Mouse (Mus musculus) thymus, adult 2 months (tissue): ENCODE results near the gene Kcnh4. TPM values are rescaled to one million over a fixed set of nuclear protein-coding genes. Genes with fewer than 3 reads are reported as not detected.

ENCODE experiments used
- DNase-seq: peaks from one replicate; pipeline ENCODE4 v3.0.0; 2021
- H3K27ac ChIP-seq: fragments of 200-500 bp; 2 replicates; pipeline ENCODE4 v1.5.1; 2012; ENCODE audit warnings: low read length, control low read depth; ENCODE audit not compliant: control insufficient read depth, insufficient read depth
- H3K27me3 ChIP-seq: fragments of 200-500 bp; 2 replicates; pipeline ENCODE4 v1.6.1; 2012; ENCODE audit warnings: mild to moderate bottlenecking, low read length, moderate library complexity, mixed read lengths; ENCODE audit not compliant: control insufficient read depth, insufficient read depth
- H3K36me3 ChIP-seq: fragments of 200-500 bp; 2 replicates; pipeline ENCODE4 v1.6.1; 2012; ENCODE audit warnings: mild to moderate bottlenecking, low read length, moderate library complexity; ENCODE audit not compliant: control insufficient read depth, insufficient read depth
- H3K4me1 ChIP-seq: fragments of 200-500 bp; replicated peaks from 2 replicates; pipeline ENCODE4 v1.6.1; 2012; ENCODE audit warnings: low read length; ENCODE audit not compliant: control insufficient read depth, insufficient read depth
- H3K4me3 ChIP-seq: fragments of 200-500 bp; 2 replicates; pipeline ENCODE4 v1.5.1; 2012; ENCODE audit warnings: mild to moderate bottlenecking, low read length, control low read depth, moderate library complexity; ENCODE audit not compliant: control insufficient read depth, insufficient read depth
- CTCF ChIP-seq: fragments of 200-500 bp; IDR thresholded peaks from 2 replicates; pipeline ENCODE4 v1.5.1; 2012; ENCODE audit warnings: mild to moderate bottlenecking, control low read depth, low read length, moderate library complexity, borderline replicate concordance; ENCODE audit not compliant: control insufficient read depth, poor library complexity, insufficient read depth; ENCODE audit errors: extremely low read depth
- POLR2A ChIP-seq: fragments of 200-500 bp; IDR thresholded peaks from 2 replicates; pipeline ENCODE4 v1.6.1; 2012; ENCODE audit warnings: mild to moderate bottlenecking, low read length, control low read depth, moderate library complexity; ENCODE audit not compliant: control insufficient read depth, poor library complexity, insufficient read depth; ENCODE audit errors: extremely low read depth
- WGBS: fragments of 180-500 bp; shearing (Covaris S2); methylation state at CpG from one replicate; pipeline ENCODE4 v1.1.7; 2018; 5-methylcytosine and 5-hydroxymethylcytosine counted together
- polyA plus RNA-seq: library from polyadenylated mRNA; depleted of rRNA; stranded (reverse); fragments of >200 nt; gene quantifications from 2 replicates; pipeline ENCODE4 v1.2.3, GENCODE M21; 2012

Kcnh4 gene
- polyA plus RNA-seq, 1 experiment: 1.1 TPM

DNA sequence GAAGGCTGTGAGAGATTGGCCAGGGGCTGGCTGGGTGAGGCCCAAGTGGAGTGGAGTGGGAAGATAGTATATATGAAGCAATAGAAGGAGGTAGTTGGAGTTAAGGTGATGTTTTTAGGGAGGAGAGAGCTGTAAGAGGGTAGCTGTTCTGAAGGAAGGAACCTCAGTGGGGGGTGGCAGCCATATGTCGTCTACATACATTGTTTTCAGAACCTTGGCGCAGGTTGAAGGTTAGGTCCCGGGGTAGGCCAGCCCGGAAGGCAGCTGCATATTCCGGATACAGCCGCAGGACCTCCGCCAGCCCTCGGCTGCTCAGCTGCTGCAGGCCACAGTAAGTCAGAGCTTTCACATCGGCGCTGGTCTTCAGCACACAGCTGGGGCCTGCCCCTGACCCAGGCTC is 13.2 kb downstream of the Kcnh4 start:
- DNase-seq: no peak
- TF ChIP-seq CTCF (no peak), POLR2A (no peak)
- 94% methylated on average over 10 of the region's 10 CpGs for WGBS
- H3K36me3 ChIP-seq: no peaks in the 10 kb centered on the region
- H3K27ac ChIP-seq: no peak overlapping the region
- no peaks in the 10 kb centered on the region for H3K27me3 ChIP-seq
- H3K4me3 ChIP-seq: no peak overlapping the region
- H3K4me1 ChIP-seq: no peaks in the 10 kb centered on the region; the same call in 1 of the 2 replicates

DNA sequence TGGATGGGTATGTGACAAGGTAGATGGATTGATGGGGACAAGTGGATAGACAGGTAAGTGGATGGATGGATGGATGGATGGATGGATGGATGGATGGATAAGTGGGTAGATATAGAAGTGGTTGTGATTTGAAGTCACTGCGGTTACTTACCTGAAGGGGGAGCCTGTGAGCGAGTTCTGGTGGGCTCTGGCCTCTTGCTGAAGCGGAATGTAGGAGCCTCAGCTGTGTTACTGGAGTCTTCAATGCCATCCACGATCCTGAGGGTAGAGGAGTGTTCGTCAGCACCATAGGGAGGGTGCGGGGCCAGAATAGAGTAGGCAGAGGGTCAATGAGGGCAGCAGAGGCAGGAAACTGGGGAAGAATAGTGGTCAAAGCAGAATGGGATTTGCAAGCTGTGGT is 14.7 kb downstream of the Kcnh4 start:
- WGBS: 23% methylated on average over 6 of the region's 6 CpGs
- DNase-seq: peak; percentile 61

DNA sequence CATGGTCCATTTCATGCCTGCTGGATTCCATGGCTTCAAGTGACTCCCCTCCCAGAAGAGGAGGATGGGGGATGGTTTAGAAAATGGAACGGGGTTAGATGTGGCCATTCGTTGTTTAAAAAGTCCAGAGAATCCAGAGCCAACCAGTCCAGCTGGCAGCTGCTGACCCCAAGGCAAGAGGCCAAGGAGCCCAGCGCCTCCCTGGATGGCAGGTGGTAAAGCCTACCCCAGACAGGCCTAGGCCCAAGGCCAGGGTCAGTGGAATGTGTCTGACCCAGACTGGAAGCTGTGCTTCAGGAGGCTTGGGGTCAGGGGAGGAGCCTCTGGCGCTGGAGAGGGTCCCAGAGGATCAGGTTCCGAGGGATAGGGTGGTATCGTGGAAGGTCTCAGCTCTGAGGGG is 18.4 kb downstream of the Kcnh4 start:
- no peak for DNase-seq
- TF ChIP-seq POLR2A: no peak
- no peak for TF ChIP-seq CTCF
- Histone ChIP-seq H3K27me3 (no peaks in the 10 kb centered on the region), H3K4me3 (no peak overlapping the region), H3K36me3 (no peaks in the 10 kb centered on the region), H3K4me1 (peaks cover 8% of the 10 kb centered on the region), H3K27ac (no peak overlapping the region)
- whole genome bisulfite sequencing: 96% methylated on average over 6 of the region's 6 CpGs

More for the DNA sequence above, 14.7 kb downstream of the Kcnh4 start:
- no peak overlapping the region for H3K4me3 ChIP-seq
- H3K27me3 ChIP-seq: no peaks in the 10 kb centered on the region
- no peaks in the 10 kb centered on the region; the same call in 1 of the 2 replicates for H3K4me1 ChIP-seq
- H3K36me3 ChIP-seq: no peaks in the 10 kb centered on the region
- TF ChIP-seq CTCF (peak; percentile 41; the same call in 1 of the 2 replicates), POLR2A (no peak)
- no peak overlapping the region for H3K27ac ChIP-seq

DNA sequence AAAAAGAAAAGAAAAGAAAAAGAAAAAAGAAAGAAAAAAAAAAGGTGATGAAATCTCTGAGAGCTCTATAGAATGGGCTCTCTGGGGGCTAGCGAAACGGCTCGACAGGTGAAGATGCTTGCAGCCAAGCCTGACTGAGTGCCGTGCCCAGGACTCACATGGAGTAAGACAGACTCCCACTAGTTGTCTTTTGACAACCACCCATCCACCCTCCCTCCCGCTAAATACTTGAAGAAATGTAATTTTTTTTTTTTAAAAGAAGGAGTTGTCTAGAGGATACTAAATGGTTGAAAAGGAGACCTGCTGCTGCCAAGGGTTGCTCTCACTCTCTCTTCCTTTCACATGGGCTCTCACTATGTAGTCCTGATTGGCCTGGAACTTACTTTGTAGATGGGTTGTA is 21.0 kb downstream of the Kcnh4 start:
- peaks cover 18% of the 10 kb centered on the region for H3K4me1 ChIP-seq
- no peaks in the 10 kb centered on the region for H3K36me3 ChIP-seq
- no peak for DNase-seq
- no peak overlapping the region for H3K27ac ChIP-seq
- no peaks in the 10 kb centered on the region for H3K27me3 ChIP-seq
- TF ChIP-seq CTCF: no peak
- TF ChIP-seq POLR2A: no peak
- no peak overlapping the region for H3K4me3 ChIP-seq
- 26% methylated on average over 5 of the region's 5 CpGs for WGBS

GRCm38 (mm10) chr11:100738066-100738604 is 21.6 kb downstream of the Kcnh4 start, which contains the start of gene Rab5c:
Gene Rab5c (minus strand): TSS chr11:100738215.
- Histone ChIP-seq H3K27ac (peak within 1 kb of the TSS; percentile 48), H3K4me1 (peaks cover 18% of the 10 kb centered on the region), H3K4me3 (peak within 1 kb of the TSS; percentile 90), H3K36me3 (peaks cover 1% of the 10 kb centered on the region; the same call in 1 of the 2 replicates), H3K27me3 (no peaks in the 10 kb centered on the region)
- DNase-seq: peak; percentile 98
- TF ChIP-seq CTCF (no peak; the same call in 1 of the 2 replicates), POLR2A (peak; percentile 77)
- under 1% methylated on average over 39 of the region's 39 CpGs for WGBS

- no peak for DNase-seq
- H3K27me3 ChIP-seq: no peaks in the 10 kb centered on the region
- WGBS: 1% methylated on average over 13 of the region's 13 CpGs
- peak overlapping the region; percentile 48 for H3K27ac ChIP-seq
- peaks cover 5% of the 10 kb centered on the region; the same call in 1 of the 2 replicates for H3K36me3 ChIP-seq
- H3K4me3 ChIP-seq: peak overlapping the region; percentile 90
- H3K4me1 ChIP-seq: peaks cover 18% of the 10 kb centered on the region
- TF ChIP-seq POLR2A (no peak), CTCF (no peak)
These were observed 22.5 kb downstream of the Kcnh4 start for GRCm38 (mm10) chr11:100737105-100737733.

DNA sequence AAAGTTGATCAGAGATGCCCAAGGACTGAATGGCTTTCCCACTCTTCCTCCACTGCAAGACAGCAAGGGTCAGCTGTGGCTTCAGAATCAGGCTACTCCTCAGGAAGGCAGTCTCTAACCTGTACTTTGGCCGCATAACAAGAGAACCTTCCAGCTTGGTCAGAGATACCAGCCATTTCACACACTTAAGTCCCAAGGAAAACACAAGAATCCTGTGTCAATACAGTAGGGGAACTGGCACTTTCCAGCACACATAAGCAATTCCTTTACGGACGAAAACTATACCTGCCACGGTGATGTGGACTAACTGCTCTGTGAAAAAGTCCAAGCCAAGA is 23.0 kb downstream of the Kcnh4 start:
- WGBS: 47% methylated on average over 4 of the region's 4 CpGs
- peaks cover 5% of the 10 kb centered on the region; the same call in 1 of the 2 replicates for H3K36me3 ChIP-seq
- 0 out of 2 replicates have a peak overlapping the region, but pooled peaks have one; percentile 32 for H3K27ac ChIP-seq
- no peaks in the 10 kb centered on the region for H3K27me3 ChIP-seq
- H3K4me3 ChIP-seq: no peak overlapping the region
- no peak for TF ChIP-seq CTCF
- no peak for DNase-seq
- H3K4me1 ChIP-seq: peaks cover 18% of the 10 kb centered on the region
